Mouse (Mus musculus) CH12.LX (cell line): ENCODE results near the gene Hells. TPM values are rescaled to one million over a fixed set of nuclear protein-coding genes. Genes with fewer than 3 reads are reported as not detected.
A peak's percentile ranks its signal among the peaks of the same experiment; 100 is the strongest.

Experiments
- DNase-seq: peaks from one replicate; pipeline ENCODE4 v3.0.0-alpha.2; 2013; ENCODE audit errors: extremely low read depth
- H3K27ac ChIP-seq: 2 replicates; pipeline ENCODE4 v1.5.1; 2012; ENCODE audit warnings: low read depth, mild to moderate bottlenecking, control low read depth, moderate library complexity; ENCODE audit not compliant: insufficient read depth
- H3K27me3 ChIP-seq: replicated peaks from 2 replicates; pipeline ENCODE3; 2012; ENCODE audit warnings: inconsistent platforms
- H3K36me3 ChIP-seq, 2 experiments: replicated peaks in 1 of 2; 2 replicates each; pipeline versions ENCODE3 to v1.6.1; 2012; ENCODE audit warnings: inconsistent platforms in 1 of 2, low read length in 1 of 2, mild to moderate bottlenecking in 1 of 2, mixed read lengths in 1 of 2, moderate library complexity in 1 of 2; ENCODE audit not compliant: control insufficient read depth in 1 of 2, insufficient read depth in 1 of 2
- H3K4me1 ChIP-seq, 2 experiments: 2 replicates each; pipeline ENCODE4 v1.6.1; 2012; ENCODE audit warnings: inconsistent platforms in 1 of 2, moderate library complexity in 1 of 2; ENCODE audit not compliant: insufficient read depth in 2 of 2, control insufficient read depth in 1 of 2
- H3K4me2 ChIP-seq: 2 replicates; pipeline ENCODE4 v1.6.1; 2012; ENCODE audit warnings: low read depth, mild to moderate bottlenecking, control low read depth; ENCODE audit not compliant: poor library complexity, insufficient read depth, severe bottlenecking
- H3K4me3 ChIP-seq, 3 experiments: fragments of 150-350 bp in 1 of 3; sonication (generic) in 1 of 3; replicated peaks in 1 of 3; 2 replicates each; pipeline versions ENCODE3 to v1.5.1; 2011 to 2012; ENCODE audit warnings: low read depth in 2 of 3, low read length in 2 of 3, mild to moderate bottlenecking in 2 of 3, moderate library complexity in 2 of 3, control low read depth in 1 of 3, improper control_type of control experiment in 1 of 3, inconsistent platforms in 1 of 3, mixed read lengths in 1 of 3; ENCODE audit not compliant: poor library complexity in 1 of 3
- H3K79me2 ChIP-seq: replicated peaks from 2 replicates; pipeline ENCODE4 v1.6.1; 2012; ENCODE audit warnings: mild to moderate bottlenecking, moderate library complexity; ENCODE audit not compliant: control insufficient read depth, poor library complexity, insufficient read depth, severe bottlenecking; ENCODE audit errors: extremely low read depth
- H3K9ac ChIP-seq: 2 replicates; pipeline ENCODE4 v1.6.1; 2012; ENCODE audit warnings: low read depth, mild to moderate bottlenecking, control low read depth, moderate library complexity; ENCODE audit not compliant: insufficient read depth
- H3K9me3 ChIP-seq: replicated peaks from 2 replicates; pipeline ENCODE3; 2012; ENCODE audit warnings: low read length, inconsistent platforms, mixed read lengths
- BHLHE40 ChIP-seq: IDR thresholded peaks from 2 replicates; pipeline ENCODE4 v1.6.1; 2011; ENCODE audit warnings: mild to moderate bottlenecking, low read depth, low read length, improper control_type of control experiment
- CHD1 ChIP-seq: IDR thresholded peaks from 2 replicates; pipeline ENCODE4 v1.6.1; 2012; ENCODE audit warnings: low read depth, low read length, improper control_type of control experiment, inconsistent platforms
- CHD2 ChIP-seq: IDR thresholded peaks from 2 replicates; pipeline ENCODE4 v1.6.1; 2011; ENCODE audit warnings: low read length, improper control_type of control experiment
- E2F4 ChIP-seq: IDR thresholded peaks from 2 replicates; pipeline ENCODE4 v1.6.1; 2011; ENCODE audit warnings: low read depth, low read length, improper control_type of control experiment; ENCODE audit not compliant: insufficient replicate concordance
- ELF1 ChIP-seq: IDR thresholded peaks from 2 replicates; pipeline ENCODE4 v1.6.1; 2014; ENCODE audit warnings: low read depth, mild to moderate bottlenecking, inconsistent platforms, low read length, improper control_type of control experiment
- EP300 ChIP-seq: IDR thresholded peaks from 2 replicates; pipeline ENCODE4 v1.6.1; 2011; ENCODE audit warnings: low read length, improper control_type of control experiment
- KAT2A ChIP-seq: IDR thresholded peaks from 2 replicates; pipeline ENCODE4 v1.6.1; 2012; ENCODE audit warnings: low read length, improper control_type of control experiment, inconsistent platforms; ENCODE audit not compliant: insufficient replicate concordance
- MAX ChIP-seq: IDR thresholded peaks from 2 replicates; pipeline ENCODE4 v1.6.1; 2011; ENCODE audit warnings: low read length, improper control_type of control experiment
- MEF2A ChIP-seq: IDR thresholded peaks from 2 replicates; pipeline ENCODE4 v1.6.1; 2014; ENCODE audit warnings: low read depth, mild to moderate bottlenecking, inconsistent platforms, low read length, improper control_type of control experiment, borderline replicate concordance
- MYC ChIP-seq: IDR thresholded peaks from 2 replicates; pipeline ENCODE4 v1.6.1; 2011; ENCODE audit warnings: low read depth, mild to moderate bottlenecking, improper control_type of control experiment, low read length
- NRF1 ChIP-seq: IDR thresholded peaks from 2 replicates; pipeline ENCODE4 v1.6.1; 2014; ENCODE audit warnings: low read depth, mild to moderate bottlenecking, inconsistent platforms, low read length, improper control_type of control experiment, moderate library complexity
- PAX5 ChIP-seq: IDR thresholded peaks from 2 replicates; pipeline ENCODE4 v1.6.1; 2012; ENCODE audit warnings: low read length, inconsistent platforms, mixed read lengths
- POLR2AphosphoS2 ChIP-seq: IDR thresholded peaks from 2 replicates; pipeline ENCODE4 v1.6.1; 2011; ENCODE audit warnings: low read depth, low read length, improper control_type of control experiment
- RAD21 ChIP-seq: IDR thresholded peaks from 2 replicates; pipeline ENCODE4 v1.6.1; 2011; ENCODE audit warnings: low read depth, mild to moderate bottlenecking, low read length, improper control_type of control experiment, moderate library complexity
- RCOR1 ChIP-seq: conservative IDR thresholded peaks from 2 replicates; pipeline ENCODE4 v1.6.1; 2012; ENCODE audit warnings: low read depth, mild to moderate bottlenecking, inconsistent platforms, low read length, improper control_type of control experiment
- TBP ChIP-seq: conservative IDR thresholded peaks from 2 replicates; pipeline ENCODE4 v1.6.1; 2011; ENCODE audit warnings: low read depth, low read length, improper control_type of control experiment
- TCF12 ChIP-seq: IDR thresholded peaks from 2 replicates; pipeline ENCODE4 v1.6.1; 2014; ENCODE audit warnings: low read depth, mild to moderate bottlenecking, inconsistent platforms, low read length, improper control_type of control experiment
- USF1 ChIP-seq: IDR thresholded peaks from 2 replicates; pipeline ENCODE4 v1.6.1; 2014; ENCODE audit warnings: low read depth, mild to moderate bottlenecking, inconsistent platforms, low read length, improper control_type of control experiment
- USF2 ChIP-seq: conservative IDR thresholded peaks from 2 replicates; pipeline ENCODE4 v1.6.1; 2011; ENCODE audit warnings: low read depth, low read length, improper control_type of control experiment
- ZMIZ1 ChIP-seq: IDR thresholded peaks from 2 replicates; pipeline ENCODE4 v1.6.1; 2012; ENCODE audit warnings: low read depth, mild to moderate bottlenecking, inconsistent platforms, low read length, improper control_type of control experiment
- dilution Hi-C: fragments of 300-500 bp; cut with MboI; formaldehyde crosslinking; loops from 2 replicates; pipeline ENCODE4 v1.14.3; 2020; ENCODE audit warnings: low sequenced_read_pairs; ENCODE audit not compliant: extremely low pct_unique_long_range_greater_than_20kb, extremely low pct_ligation_motif_present
- in situ Hi-C: fragments of 300-500 bp; cut with MboI; formaldehyde crosslinking; loops from 3 replicates; pipeline ENCODE4 v1.14.3; 2019; ENCODE audit warnings: low sequenced_read_pairs, low pct_ligation_motif_present, low pct_unique_long_range_greater_than_20kb, mixed read lengths
- polyA plus RNA-seq: library from polyadenylated mRNA; unstranded; fragments of >175 nt; gene quantifications from 2 replicates; pipeline ENCODE4 v1.2.1, GENCODE M21; 2012; ENCODE audit warnings: low read depth; ENCODE audit not compliant: insufficient read length
- total RNA-seq, 2 experiments: library from RNA; depleted of rRNA; stranded (reverse); fragments of 300-350 nt in 1 of 2; fragments of >200 nt in 1 of 2; gene quantifications; 2 replicates each; pipeline ENCODE4 v1.2.3; 2012 to 2014

Hells gene
- total and polyA plus RNA-seq, 3 experiments = 73.2 to 393 (median 131) TPM

GRCm38 (mm10) chr19:38973666-38974065, 43.0 kb downstream of the Hells start:
- in situ Hi-C loops = no loop called here
- H3K9me3 ChIP-seq = no peaks in the 10 kb centered on the region
- dilution Hi-C loops = no loop called here
- no peaks in the 10 kb centered on the region for H3K27me3 ChIP-seq
- DNase-seq = no peak
- no peak overlapping the region for H3K27ac ChIP-seq
- no peaks in the 10 kb centered on the region for H3K4me1 ChIP-seq
- H3K4me3 ChIP-seq = no peak overlapping the region
- no peak overlapping the region for H3K9ac ChIP-seq
- no peaks in the 10 kb centered on the region for H3K79me2 ChIP-seq
- H3K4me2 ChIP-seq = no peak overlapping the region
- TF ChIP-seq CHD2 (no peak), POLR2AphosphoS2 (peak; percentile 17; the same call in 1 of the 2 replicates)
- H3K36me3 ChIP-seq = peaks cover 21 to 41% of the 10 kb centered on the region in 2 experiments

GRCm38 (mm10) chr19:38976269-38976668, 45.6 kb downstream of the Hells start:
- peaks cover 7 to 23% of the 10 kb centered on the region in 2 experiments for H3K36me3 ChIP-seq
- no peak for DNase-seq
- H3K9ac ChIP-seq = no peak overlapping the region
- H3K79me2 ChIP-seq = no peaks in the 10 kb centered on the region
- no peaks in the 10 kb centered on the region for H3K27me3 ChIP-seq
- H3K4me3 ChIP-seq = no peak overlapping the region
- H3K4me2 ChIP-seq = no peak overlapping the region
- no peaks in the 10 kb centered on the region for H3K4me1 ChIP-seq
- dilution Hi-C loops = no loop called here
- TF ChIP-seq MAX (no peak), KAT2A (no peak), E2F4 (no peak), ZMIZ1 (no peak), BHLHE40 (no peak), MEF2A (no peak), POLR2AphosphoS2 (no peak), NRF1 (no peak), EP300 (no peak), PAX5 (no peak), USF1 (no peak), CHD2 (no peak), USF2 (no peak), RCOR1 (no peak), MYC (no peak), TBP (no peak), CHD1 (no peak), RAD21 (no peak), TCF12 (no peak), ELF1 (no peak)
- TF ChIP-seq, all 38 proteins: peak for 0
- in situ Hi-C loops = loop anchor here (25.0 kb wide), 1 partner anchor 1261 kb away; no protein-coding TSS in a partner anchor
- H3K9me3 ChIP-seq = no peaks in the 10 kb centered on the region
- H3K27ac ChIP-seq = no peak overlapping the region
